Mouse (Mus musculus) heart, embryonic 10.5 days (tissue): ENCODE measurements around the gene Pdpk1. TPM values are rescaled to one million over a fixed set of nuclear protein-coding genes. Genes with fewer than 3 reads are reported as not detected.

Source experiments
- DNase-seq: peaks from one replicate; pipeline ENCODE4 v3.0.0-alpha.2; 2017; ENCODE audit warnings: low spot score
- H3K27ac ChIP-seq: fragments of 300-500 bp; sonication (generic); 2 replicates; pipeline ENCODE4 v1.5.1; 2016; ENCODE audit warnings: mild to moderate bottlenecking
- H3K27me3 ChIP-seq: fragments of 300-500 bp; sonication (generic); 2 replicates; pipeline ENCODE4 v1.6.1; 2016; ENCODE audit warnings: mild to moderate bottlenecking; ENCODE audit not compliant: poor library complexity, insufficient read depth, severe bottlenecking
- H3K36me3 ChIP-seq: fragments of 300-500 bp; sonication (generic); 2 replicates; pipeline ENCODE4 v1.6.1; 2016; ENCODE audit warnings: mild to moderate bottlenecking, moderate library complexity
- H3K4me1 ChIP-seq: fragments of 300-500 bp; sonication (generic); 2 replicates; pipeline ENCODE4 v1.6.1; 2016; ENCODE audit warnings: mild to moderate bottlenecking
- H3K4me3 ChIP-seq: fragments of 300-500 bp; sonication (generic); 2 replicates; pipeline ENCODE4 v1.5.1; 2016; ENCODE audit warnings: mild to moderate bottlenecking, moderate library complexity
- H3K9me3 ChIP-seq: fragments of 300-500 bp; sonication (generic); 2 replicates; pipeline ENCODE4 v1.6.1; 2016; ENCODE audit warnings: mild to moderate bottlenecking, moderate library complexity
- WGBS: fragments of 180-500 bp; shearing (Covaris S2); methylation state at CpG from one replicate; pipeline ENCODE4 v1.1.7; 2016; 5-methylcytosine and 5-hydroxymethylcytosine counted together
- polyA plus RNA-seq: library from polyadenylated mRNA; unstranded; fragments of >200 nt; fragmentation: Nextera tagmentation; extraction: Ambion mirVana; gene quantifications from 2 replicates; pipeline ENCODE4 v1.2.1, GENCODE M21; 2016

The Pdpk1 gene
- polyA plus RNA-seq, 1 experiment from 2014 or later = 33.0 TPM

DNA sequence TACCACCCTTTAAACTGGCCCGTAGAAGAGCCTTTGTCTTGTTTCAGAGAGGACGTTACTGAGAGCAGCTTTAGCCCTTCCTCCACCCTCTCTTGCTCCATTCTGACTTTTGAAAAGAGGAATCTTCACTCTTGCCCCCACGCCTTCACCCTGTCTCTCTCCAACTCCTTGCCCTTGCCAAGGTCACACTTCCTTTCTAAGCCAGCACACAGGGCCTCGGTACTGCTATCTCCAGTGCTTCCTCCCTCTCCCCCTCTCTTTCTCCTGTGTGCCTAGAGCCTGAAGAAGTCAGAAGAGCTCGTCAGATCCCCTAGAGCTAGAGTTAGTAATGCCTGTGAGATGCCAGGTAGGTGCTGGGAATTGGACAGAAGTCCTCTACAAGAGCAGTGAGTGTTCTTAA is 20.0 kb upstream of the Pdpk1 start:
- Histone ChIP-seq H3K36me3 (peaks cover 19% of the 10 kb centered on the region), H3K4me1 (peaks cover 19% of the 10 kb centered on the region), H3K4me3 (no peak overlapping the region), H3K27me3 (no peaks in the 10 kb centered on the region), H3K27ac (peak overlapping the region; percentile 25; the same call in 1 of the 2 replicates), H3K9me3 (no peaks in the 10 kb centered on the region)
- WGBS = 67% methylated on average over 5 of the region's 5 CpGs
- no peak for DNase-seq

DNA sequence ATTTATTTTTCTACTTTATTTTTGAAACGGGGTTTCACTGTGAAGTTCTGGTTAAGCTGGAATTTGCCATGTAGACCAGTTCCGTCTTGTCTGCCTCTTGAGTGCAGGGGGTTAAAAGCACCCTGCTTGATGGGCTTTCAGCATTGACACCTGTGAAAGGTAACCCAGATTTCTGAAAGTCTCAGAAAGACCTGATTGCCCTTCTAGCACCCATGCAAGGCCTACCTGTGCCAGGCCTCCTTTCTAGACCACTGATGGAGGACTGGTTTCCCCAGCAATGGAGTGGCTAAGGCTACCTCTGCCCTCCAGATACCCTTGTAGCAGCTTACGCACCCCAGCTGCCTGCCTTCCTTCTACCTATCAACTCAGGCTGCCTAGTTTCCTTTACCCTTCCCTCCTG is 19.4 kb upstream of the Pdpk1 start:
- Histone ChIP-seq H3K4me3 (peak overlapping the region; percentile 84), H3K36me3 (peaks cover 25% of the 10 kb centered on the region), H3K27ac (peak overlapping the region; percentile 100), H3K9me3 (no peaks in the 10 kb centered on the region), H3K27me3 (no peaks in the 10 kb centered on the region), H3K4me1 (peaks cover 25% of the 10 kb centered on the region)
- DNase-seq = no peak
- 60% methylated on average over 3 of the region's 3 CpGs for whole genome bisulfite sequencing

DNA sequence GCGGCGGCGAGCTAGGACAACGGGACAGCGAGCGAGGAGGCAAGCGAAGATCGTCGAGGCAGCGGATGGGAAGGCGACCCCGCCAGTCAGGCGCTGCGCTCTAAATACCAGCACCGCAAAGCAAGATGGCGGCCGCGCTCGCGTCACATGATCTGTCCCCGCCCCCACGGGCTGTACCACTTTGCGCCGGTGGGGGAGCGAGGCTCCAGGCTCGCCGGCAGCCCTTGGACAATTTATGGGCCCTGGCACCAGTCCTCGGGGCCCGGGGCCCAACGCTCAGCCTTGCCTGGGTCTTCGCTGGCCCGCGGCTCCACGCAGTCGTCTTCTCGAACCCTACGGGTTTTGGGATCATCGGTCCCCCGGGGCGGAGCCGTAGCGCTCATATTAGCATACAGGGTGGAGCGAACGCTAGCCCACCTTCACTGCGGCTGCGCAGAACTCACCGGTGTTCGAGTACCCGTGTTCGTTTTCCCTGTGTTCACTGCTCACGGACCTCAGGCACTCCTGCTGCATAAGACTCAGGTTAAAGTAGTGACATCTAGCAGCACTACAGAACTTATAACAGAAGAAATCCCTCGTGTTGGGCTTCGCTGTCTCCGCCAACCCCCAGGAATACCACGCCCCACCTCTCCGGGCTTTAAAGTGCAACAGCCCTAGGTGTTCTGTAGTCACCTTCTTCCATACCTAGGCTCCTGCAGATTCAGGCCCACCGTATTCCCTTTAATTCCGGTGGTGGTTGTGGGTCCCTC is 18.8 kb upstream of the Pdpk1 start, which contains the start of gene Atp6v0c:
TSS of gene Atp6v0c (minus strand) at position 386 of the 749 bp plus-strand sequence.
- Histone ChIP-seq H3K27ac (peak within 1 kb of the TSS; percentile 100), H3K4me3 (peak within 1 kb of the TSS; percentile 84), H3K36me3 (peaks cover 30% of the 10 kb centered on the region), H3K27me3 (no peaks in the 10 kb centered on the region), H3K9me3 (no peaks in the 10 kb centered on the region), H3K4me1 (peaks cover 30% of the 10 kb centered on the region)
- under 1% methylated on average over 58 of the region's 58 CpGs for WGBS
- peak; percentile 97 for DNase-seq

DNA sequence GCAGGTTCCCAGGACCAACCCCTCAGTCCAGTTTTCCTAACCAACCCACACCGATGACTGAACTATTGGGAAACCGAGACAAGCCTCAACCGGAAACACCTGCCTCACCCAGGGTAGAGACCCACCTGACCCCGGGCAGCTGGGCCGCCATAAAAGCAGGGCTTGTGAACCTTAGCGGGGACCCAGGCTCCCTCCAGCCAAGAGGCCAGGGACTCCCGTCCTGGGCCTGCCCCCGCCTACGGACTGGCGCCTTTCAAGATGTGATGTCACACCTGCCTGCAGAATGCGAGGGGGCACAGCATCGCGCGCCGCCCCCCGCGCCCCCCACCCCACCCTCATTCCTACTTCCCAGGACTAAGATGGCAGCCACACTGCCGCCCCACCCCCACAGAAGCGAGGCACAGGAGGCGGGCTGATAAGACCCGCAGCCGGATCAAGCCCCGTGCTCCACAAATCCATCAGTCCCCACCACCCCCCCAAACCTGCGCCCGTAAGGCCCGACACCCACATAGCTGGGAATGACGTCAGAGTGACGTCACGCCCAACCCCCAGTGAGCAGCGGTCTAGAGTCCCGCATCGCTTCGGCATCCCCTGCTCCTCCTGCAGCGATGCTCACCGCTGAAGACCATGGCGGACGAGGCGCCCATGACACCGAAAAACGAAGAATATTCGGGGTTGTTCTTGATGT is 18.0 kb upstream of the Pdpk1 start:
- Histone ChIP-seq H3K36me3 (peaks cover 31% of the 10 kb centered on the region), H3K4me1 (peaks cover 30% of the 10 kb centered on the region), H3K27me3 (no peaks in the 10 kb centered on the region), H3K9me3 (no peaks in the 10 kb centered on the region), H3K4me3 (peak overlapping the region; percentile 84), H3K27ac (peak overlapping the region; percentile 100)
- under 1% methylated on average over 39 of the region's 41 CpGs for WGBS
- peak; percentile 88 for DNase-seq

DNA sequence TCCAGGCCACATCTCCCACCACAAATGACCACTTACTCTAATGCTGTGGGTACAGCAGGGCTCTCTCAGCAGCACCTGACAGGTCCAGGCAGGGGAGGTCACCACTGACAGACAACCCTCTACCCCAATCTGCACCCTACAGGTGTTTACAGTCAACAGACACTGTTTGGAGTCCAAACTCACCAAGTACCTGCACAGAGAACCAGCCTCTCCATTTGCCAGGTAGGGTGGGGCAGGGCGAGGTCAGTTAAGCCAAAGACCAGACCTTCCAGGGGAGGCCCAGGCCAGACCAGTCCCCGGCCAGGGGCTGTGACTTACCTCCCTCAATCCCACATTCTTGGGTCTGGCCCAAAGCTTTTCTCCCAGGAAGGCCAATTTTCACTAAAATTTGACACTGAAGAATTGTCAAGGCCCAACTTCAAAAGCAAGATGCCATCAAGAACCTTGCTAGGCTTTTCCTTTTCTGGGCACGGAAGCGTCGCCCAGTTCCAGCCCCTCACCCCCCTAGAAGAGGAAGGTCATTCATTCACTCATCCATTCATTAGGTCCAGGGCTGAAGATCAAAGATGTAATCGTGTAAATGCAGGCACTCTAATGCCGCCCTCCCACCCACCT is 17.3 kb upstream of the Pdpk1 start:
- Histone ChIP-seq H3K4me3 (peak overlapping the region; percentile 84), H3K9me3 (no peaks in the 10 kb centered on the region), H3K27ac (peak overlapping the region; percentile 100), H3K4me1 (peaks cover 35% of the 10 kb centered on the region), H3K27me3 (no peaks in the 10 kb centered on the region), H3K36me3 (peaks cover 31% of the 10 kb centered on the region)
- DNase-seq = no peak
- 58% methylated on average over 7 of the region's 7 CpGs for WGBS

DNA sequence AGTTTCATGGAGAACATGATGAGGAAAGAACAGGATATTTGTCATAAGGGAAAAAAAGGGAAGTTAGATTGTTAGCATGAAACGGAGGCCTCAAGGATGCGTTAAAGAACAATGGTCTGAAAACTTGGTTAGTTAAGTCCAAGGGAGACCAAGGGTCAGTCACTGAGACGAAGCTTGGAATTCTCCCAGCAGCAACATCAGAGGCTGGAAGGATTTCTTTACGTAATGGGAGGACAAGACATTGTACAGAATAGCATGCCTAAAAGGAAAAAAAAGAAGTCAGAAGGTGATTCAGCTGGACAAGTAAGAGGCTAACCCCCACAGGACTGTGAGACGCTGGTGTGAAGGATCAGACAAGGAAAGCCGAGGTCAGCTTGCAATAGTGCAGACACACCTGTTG is 16.4 kb upstream of the Pdpk1 start:
- 0 out of 2 replicates have a peak overlapping the region, but pooled peaks have one; percentile 10 for H3K4me3 ChIP-seq
- peaks cover 41% of the 10 kb centered on the region for H3K4me1 ChIP-seq
- no peaks in the 10 kb centered on the region for H3K9me3 ChIP-seq
- H3K27me3 ChIP-seq = no peaks in the 10 kb centered on the region
- H3K36me3 ChIP-seq = peaks cover 31% of the 10 kb centered on the region
- WGBS = 93% methylated on average over 6 of the region's 6 CpGs
- no peak overlapping the region for H3K27ac ChIP-seq
- DNase-seq = no peak

DNA sequence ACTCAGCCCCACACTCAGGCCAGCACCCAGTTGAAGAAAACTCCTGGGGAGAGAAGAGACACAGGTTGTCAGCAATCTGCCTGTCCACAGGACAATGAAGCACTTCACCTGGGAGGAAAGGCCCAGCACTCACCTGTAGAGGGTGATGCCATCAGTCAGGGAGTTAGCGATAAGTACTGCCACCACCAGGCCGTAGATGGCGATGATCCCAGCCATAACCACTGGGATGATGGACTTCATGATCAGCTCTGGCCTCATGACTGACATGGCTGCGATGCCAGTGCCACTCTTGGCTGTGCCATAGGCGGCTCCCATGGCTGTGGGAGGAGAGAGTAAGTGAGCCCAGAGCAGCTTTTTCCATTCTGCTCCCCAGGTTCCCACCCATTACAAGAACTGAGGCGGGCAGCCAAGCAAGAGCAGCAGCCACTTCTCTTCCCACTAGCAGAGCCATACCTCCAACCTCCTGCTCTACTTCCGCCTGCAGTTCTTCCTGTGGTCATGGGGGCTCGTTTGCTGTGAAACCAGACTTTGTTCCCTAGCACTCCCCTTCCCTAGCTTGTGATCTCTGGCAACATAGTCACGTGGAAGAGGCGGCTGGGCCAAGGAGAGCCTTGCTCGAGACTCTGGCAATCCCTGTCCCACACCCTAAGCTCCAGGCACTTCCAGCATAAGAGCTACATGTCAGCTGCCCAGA is 14.0 kb upstream of the Pdpk1 start:
- Histone ChIP-seq H3K36me3 (peaks cover 31% of the 10 kb centered on the region), H3K4me3 (0 out of 2 replicates have a peak overlapping the region, but pooled peaks have one; percentile 8), H3K27me3 (no peaks in the 10 kb centered on the region), H3K27ac (no peak overlapping the region), H3K4me1 (peaks cover 35% of the 10 kb centered on the region), H3K9me3 (no peaks in the 10 kb centered on the region)
- 77% methylated on average over 11 of the region's 11 CpGs for WGBS
- no peak for DNase-seq

DNA sequence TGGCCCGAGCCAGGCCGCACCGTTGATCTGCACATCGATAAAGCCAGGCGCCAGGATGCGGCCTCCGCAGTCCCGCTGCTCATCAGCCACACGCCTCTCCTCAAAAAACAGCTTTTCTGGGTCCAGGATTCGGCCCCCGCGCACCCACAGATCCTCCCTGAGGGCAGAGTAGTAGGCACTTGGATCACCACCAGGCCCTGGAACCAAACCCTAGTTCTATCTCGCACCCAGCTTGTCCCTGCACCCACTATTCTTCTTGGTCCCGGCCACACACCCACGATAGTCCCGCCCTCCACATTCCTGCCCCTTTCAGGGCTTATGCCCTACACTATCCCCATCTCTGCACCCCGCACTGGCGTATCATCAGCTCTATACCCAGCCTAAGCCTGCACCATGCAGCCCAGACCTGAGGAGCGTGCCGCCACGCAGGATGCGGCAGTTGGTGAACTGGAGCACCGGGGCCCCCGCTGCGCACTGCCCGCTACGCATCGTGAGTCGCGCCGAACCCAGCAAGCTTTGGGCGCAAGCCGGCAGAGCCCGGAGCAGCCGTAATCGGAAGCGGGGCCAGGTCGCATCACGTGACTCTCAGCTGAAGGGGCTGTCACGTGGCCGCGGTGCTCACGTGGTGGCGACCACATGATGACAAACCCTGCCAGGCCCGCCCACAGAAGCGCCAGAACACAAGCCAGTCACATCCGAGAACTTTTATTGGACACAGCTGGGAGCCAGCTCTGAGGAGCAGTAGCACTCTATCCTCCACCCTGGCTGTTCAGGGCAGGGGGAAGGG is 12.6 kb upstream of the Pdpk1 start, which contains the start of gene Amdhd2:
TSS of gene Amdhd2 (minus strand) at position 591 of the 787 bp plus-strand sequence.
- Histone ChIP-seq H3K4me1 (peaks cover 35% of the 10 kb centered on the region), H3K36me3 (peaks cover 32% of the 10 kb centered on the region), H3K9me3 (no peaks in the 10 kb centered on the region), H3K27me3 (no peaks in the 10 kb centered on the region), H3K4me3 (peak within 1 kb of the TSS; percentile 82), H3K27ac (peak within 1 kb of the TSS; percentile 93)
- under 1% methylated on average over 47 of the region's 47 CpGs for WGBS
- peak; percentile 98 for DNase-seq

DNA sequence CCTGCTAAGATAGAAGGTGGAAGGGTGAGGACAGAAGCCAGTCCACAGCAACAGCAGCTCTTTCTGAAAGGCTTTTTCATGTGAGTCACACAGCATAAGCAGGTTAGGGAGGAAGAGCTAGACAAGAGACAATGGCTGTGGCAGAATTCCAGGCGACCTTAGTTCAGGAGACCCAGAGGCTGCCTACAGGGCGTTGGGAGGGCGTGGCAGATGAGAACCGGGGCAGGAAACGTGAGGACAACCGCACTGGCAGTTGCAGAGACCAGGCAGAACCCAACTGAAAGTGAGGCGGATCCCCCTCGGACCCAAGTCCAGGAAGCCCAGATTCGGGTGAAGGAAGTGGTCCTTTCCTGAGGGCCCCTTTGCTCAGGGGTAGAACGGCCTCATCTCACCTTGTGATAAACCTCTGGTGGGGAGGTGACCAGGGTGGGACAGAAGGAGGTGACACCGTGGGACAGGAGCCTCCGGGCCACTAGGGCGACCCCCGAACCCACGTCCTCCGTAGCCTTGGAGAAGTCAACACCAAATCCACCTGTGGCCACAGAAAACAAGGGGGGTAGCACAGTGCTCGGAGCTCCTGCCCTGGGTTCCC is 12.0 kb upstream of the Pdpk1 start:
- Histone ChIP-seq H3K4me3 (peak overlapping the region; percentile 82), H3K9me3 (no peaks in the 10 kb centered on the region), H3K36me3 (peaks cover 34% of the 10 kb centered on the region), H3K4me1 (peaks cover 28% of the 10 kb centered on the region), H3K27ac (peak overlapping the region; percentile 93), H3K27me3 (no peaks in the 10 kb centered on the region)
- 16% methylated on average over 17 of the region's 17 CpGs for WGBS
- DNase-seq = no peak

DNA sequence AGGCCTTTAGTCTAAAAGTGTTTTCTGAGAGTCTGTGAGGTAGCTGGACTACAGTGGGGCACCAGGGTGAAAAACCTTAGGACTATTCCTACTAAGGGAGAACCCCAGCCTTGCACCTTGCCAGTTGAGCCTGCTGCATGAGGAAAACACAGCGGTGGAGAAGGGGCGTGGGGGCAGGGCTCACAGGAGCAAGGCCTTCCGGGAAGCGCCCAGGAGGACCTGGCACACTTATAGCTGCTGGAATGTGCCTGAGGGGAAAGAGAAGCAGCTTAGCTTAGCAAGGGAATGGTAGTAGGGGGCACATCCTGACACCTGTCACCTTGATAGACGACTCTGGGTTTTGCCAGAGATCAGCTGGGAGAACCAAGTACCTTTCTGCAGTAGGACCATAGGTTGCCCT is 10.7 kb upstream of the Pdpk1 start:
- Histone ChIP-seq H3K27me3 (no peaks in the 10 kb centered on the region), H3K4me1 (peaks cover 26% of the 10 kb centered on the region), H3K4me3 (no peak overlapping the region), H3K27ac (no peak overlapping the region), H3K9me3 (no peaks in the 10 kb centered on the region), H3K36me3 (peaks cover 35% of the 10 kb centered on the region)
- DNase-seq = no peak
- 76% methylated on average over 5 of the region's 5 CpGs for WGBS

DNA sequence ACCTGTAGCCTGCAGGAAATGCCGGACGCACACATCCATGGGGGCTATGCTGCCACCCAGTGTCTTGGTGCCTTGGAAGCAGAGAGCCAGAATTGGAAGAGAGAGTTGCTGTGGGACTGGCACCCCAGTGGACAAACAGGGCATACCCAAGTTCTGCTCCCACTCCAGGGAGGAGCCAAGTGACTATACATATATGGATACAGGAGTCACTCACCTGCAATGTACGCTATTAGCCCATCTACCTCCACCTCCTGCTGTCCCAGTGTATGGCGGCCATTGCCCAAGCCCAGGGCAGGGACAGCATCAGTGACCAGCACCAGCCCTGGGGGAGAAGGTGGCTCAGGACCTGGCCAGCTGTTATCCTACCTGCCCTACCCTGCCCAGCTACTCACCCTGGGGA is 6.8 kb upstream of the Pdpk1 start:
- Histone ChIP-seq H3K36me3 (peaks cover 38% of the 10 kb centered on the region), H3K27ac (no peak overlapping the region), H3K4me3 (no peak overlapping the region), H3K9me3 (no peaks in the 10 kb centered on the region), H3K27me3 (no peaks in the 10 kb centered on the region), H3K4me1 (peaks cover 7% of the 10 kb centered on the region)
- WGBS = 90% methylated on average over 4 of the region's 4 CpGs
- no peak for DNase-seq

DNA sequence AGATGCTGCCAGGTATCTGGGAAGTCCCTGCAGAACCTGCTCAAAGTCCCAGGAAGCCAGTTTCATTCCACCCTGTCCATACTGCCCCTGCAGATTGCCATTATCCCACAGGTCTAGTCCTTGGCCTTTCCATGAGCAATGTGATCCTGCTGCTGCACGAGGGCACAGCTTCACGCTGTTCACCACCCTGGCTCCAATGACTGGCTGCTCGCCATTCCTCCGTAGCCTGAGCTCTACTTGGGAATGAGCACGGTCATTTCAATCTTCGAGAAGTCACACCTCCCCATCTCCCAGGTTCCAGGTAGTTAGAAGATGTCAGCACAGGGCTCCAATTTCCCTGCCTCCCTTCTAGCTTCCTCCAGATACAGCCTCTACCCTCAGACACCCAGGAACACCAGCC is 6.4 kb upstream of the Pdpk1 start:
- 92% methylated on average over 6 of the region's 6 CpGs for WGBS
- H3K4me1 ChIP-seq = peaks cover 9% of the 10 kb centered on the region; the same call in 1 of the 2 replicates
- no peak overlapping the region for H3K4me3 ChIP-seq
- DNase-seq = no peak
- no peaks in the 10 kb centered on the region for H3K27me3 ChIP-seq
- H3K27ac ChIP-seq = no peak overlapping the region
- H3K9me3 ChIP-seq = no peaks in the 10 kb centered on the region
- H3K36me3 ChIP-seq = peaks cover 38% of the 10 kb centered on the region
